Mouse (Mus musculus) ES-E14 (cell line): Measurements from ENCODE around the gene Nr5a2.

Source experiments
- CHD2 ChIP-seq: IDR thresholded peaks from 2 replicates; pipeline ENCODE4 v1.6.1; 2014; ENCODE audit warnings: mild to moderate bottlenecking, low read depth, low read length, inconsistent platforms
- MAFK ChIP-seq: IDR thresholded peaks from 2 replicates; pipeline ENCODE4 v1.6.1; 2014; ENCODE audit warnings: mild to moderate bottlenecking, low read depth, low read length, inconsistent platforms; ENCODE audit not compliant: insufficient read depth
- ZC3H11A ChIP-seq: IDR thresholded peaks from 2 replicates; pipeline ENCODE4 v1.6.1; 2012; ENCODE audit warnings: low read depth, mild to moderate bottlenecking, inconsistent platforms, low read length, borderline replicate concordance
- ZNF384 ChIP-seq: IDR thresholded peaks from 2 replicates; pipeline ENCODE4 v1.6.1; 2012; ENCODE audit warnings: low read depth, low read length, inconsistent platforms

DNA sequence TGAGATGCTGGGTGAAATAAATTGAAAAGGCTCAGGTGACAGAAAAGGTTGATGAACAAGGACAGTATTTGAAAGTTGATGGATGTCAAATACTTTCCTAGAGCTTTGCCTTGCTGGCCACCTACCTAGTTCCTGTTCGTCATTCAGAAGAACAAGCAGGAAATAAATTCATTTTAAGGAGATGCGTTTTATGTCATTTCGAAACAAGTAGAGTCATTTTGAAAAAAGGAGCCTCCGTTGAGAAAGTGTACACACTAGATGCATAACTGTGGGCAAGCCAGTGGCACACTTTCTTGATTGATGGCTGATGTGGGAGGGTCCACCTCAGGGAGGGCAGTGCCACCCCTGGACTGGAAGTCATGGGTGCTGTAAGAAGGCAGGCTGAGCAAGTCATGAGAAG lies 62.1 kb downstream of the Nr5a2 start:
- TF ChIP-seq CHD2 (no peak), ZC3H11A (no peak), MAFK (no peak), ZNF384 (no peak)
